Mouse (Mus musculus) CD8-positive naive resting alpha-beta T cell, adult 2 months (primary cell): Measurements from ENCODE around the gene Ankrd17.
A peak's percentile ranks its signal among the peaks of the same experiment; 100 is the strongest.

ENCODE experiments used
- DNase-seq, 2 experiments: peaks; one replicate each; pipeline ENCODE4 v3.0.0; 2022; ENCODE audit warnings: low read depth in 2 of 2, low spot score in 2 of 2

The Ankrd17 gene

GRCm38 (mm10) chr5:90366121-90367066, at the start of gene Ankrd17:
Gene Ankrd17, minus strand, starts transcription at chr5:90366577.
- DNase-seq, result peak; percentile 86 to 87

- DNase-seq, result no peak
Measured at GRCm38 (mm10) chr5:90414925-90415295, 48.5 kb upstream of the Ankrd17 start.

GRCm38 (mm10) chr5:90414142-90414924, 48.0 kb upstream of the Ankrd17 start:
- no peak for DNase-seq

GRCm38 (mm10) chr5:90405210-90405609, 38.8 kb upstream of the Ankrd17 start:
- DNase-seq, result no peak

GRCm38 (mm10) chr5:90396817-90397216, 30.4 kb upstream of the Ankrd17 start:
- DNase-seq, result no peak

GRCm38 (mm10) chr5:90394322-90394721, 27.9 kb upstream of the Ankrd17 start:
- no peak for DNase-seq

GRCm38 (mm10) chr5:90393764-90394163, 27.4 kb upstream of the Ankrd17 start:
- no peak for DNase-seq

- peak; percentile 18 to 51 for DNase-seq
Measured at GRCm38 (mm10) chr5:90383080-90383479, 16.7 kb upstream of the Ankrd17 start.

GRCm38 (mm10) chr5:90381458-90381857, 15.1 kb upstream of the Ankrd17 start:
- no peak for DNase-seq

- DNase-seq, result no peak
Measured at GRCm38 (mm10) chr5:90373708-90374107, 7.3 kb upstream of the Ankrd17 start.

- DNase-seq, result no peak
Measured at GRCm38 (mm10) chr5:90370401-90370800, 4.0 kb upstream of the Ankrd17 start.

- DNase-seq, result peak; percentile 7 to 8
Measured at GRCm38 (mm10) chr5:90367067-90367303, 608 bp upstream of the Ankrd17 start, which contains the start of gene Gm9958. Gene Gm9958, plus strand, starts transcription at chr5:90367204.

GRCm38 (mm10) chr5:90365141-90365951, 1.0 kb downstream of the Ankrd17 start:
- DNase-seq, result peak; percentile 52 to 54

- peak; percentile 49 to 75 for DNase-seq
Measured at GRCm38 (mm10) chr5:90364526-90364925, 1.9 kb downstream of the Ankrd17 start.

- no peak for DNase-seq
Measured at GRCm38 (mm10) chr5:90355824-90356223, 10.6 kb downstream of the Ankrd17 start.

GRCm38 (mm10) chr5:90353552-90354317, 12.6 kb downstream of the Ankrd17 start:
- no peak for DNase-seq

GRCm38 (mm10) chr5:90346877-90347276, 19.5 kb downstream of the Ankrd17 start:
- no peak for DNase-seq

- DNase-seq, result no peak
Measured at GRCm38 (mm10) chr5:90340847-90341246, 25.5 kb downstream of the Ankrd17 start.

GRCm38 (mm10) chr5:90339953-90340343, 26.4 kb downstream of the Ankrd17 start:
- no peak for DNase-seq

- peak; percentile 13 to 32 for DNase-seq
Measured at GRCm38 (mm10) chr5:90339129-90339952, 27.0 kb downstream of the Ankrd17 start.
